Mouse (Mus musculus): Measurements from ENCODE around the gene Alcam. TPM values are rescaled to one million over a fixed set of nuclear protein-coding genes. Genes with fewer than 3 reads are reported as not detected.

Gene Alcam
- polyA plus RNA-seq, 1 experiment from 2014 or later = 28.5 TPM

DNA sequence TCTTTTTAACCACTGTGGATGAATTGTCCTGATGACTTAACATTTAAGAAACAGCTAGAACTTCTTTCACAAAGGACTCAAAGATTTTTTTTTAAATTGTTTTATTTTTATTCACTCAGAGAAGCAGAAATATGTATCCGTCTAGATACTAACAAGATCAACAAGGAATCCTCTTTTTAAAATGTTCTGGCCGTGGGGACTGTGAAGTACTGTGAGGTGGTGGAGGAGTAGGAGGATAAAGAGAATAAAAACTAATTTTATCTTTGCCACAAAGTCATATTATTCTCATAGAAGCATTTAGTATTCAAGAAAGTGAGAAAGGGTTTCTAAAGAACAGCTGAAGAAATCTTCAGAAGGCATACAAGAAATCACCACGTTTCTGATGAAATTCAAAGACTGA is 54.8 kb downstream of the Alcam start:
- Histone ChIP-seq H3K4me3 (no peak overlapping the region), H3K4me2 (replicated peaks) (no peak overlapping the region), H3K9me3 (no peaks in the 10 kb centered on the region), H3K4me1 (no peaks in the 10 kb centered on the region), H3K36me3 (no peaks in the 10 kb centered on the region), H3K27ac (no peak overlapping the region), H3K9ac (no peak overlapping the region), H3K27me3 (no peaks in the 10 kb centered on the region)
- 84% methylated on average over 3 of the region's 3 CpGs for WGBS
- ATAC-seq (ENCODE audit: low FRiP score, low read depth) = no peak

DNA sequence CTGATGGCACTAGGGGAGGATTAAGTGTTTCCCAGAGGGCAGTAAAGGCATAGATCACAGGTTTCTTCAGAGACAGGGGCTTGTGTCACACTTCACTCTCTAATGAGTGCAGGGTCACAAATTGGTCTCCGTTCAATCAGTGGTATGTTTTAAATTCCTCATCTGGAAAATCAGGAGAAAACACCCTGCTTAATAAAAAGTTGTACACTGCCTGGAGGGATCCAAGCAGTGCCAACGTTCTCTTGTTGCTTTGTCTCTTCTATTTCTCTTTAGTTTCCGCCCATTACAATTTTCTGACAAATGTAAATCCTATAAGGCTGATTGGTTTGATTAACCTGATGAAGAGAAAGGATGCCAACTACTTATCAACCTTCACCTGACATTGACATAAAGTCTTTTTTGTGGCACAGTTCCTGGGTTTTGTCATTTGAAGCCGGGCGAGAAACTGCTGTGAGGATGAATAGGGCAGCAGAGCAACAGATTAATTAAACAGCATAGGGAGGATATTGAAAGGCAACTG is 67.0 kb downstream of the Alcam start:
- Histone ChIP-seq H3K27me3 (no peaks in the 10 kb centered on the region), H3K4me3 (no peak overlapping the region), H3K9me3 (no peaks in the 10 kb centered on the region), H3K4me1 (peaks cover 9% of the 10 kb centered on the region), H3K27ac (no peak overlapping the region), H3K4me2 (replicated peaks) (no peak overlapping the region), H3K36me3 (no peaks in the 10 kb centered on the region), H3K9ac (no peak overlapping the region)
- ATAC-seq (ENCODE audit: low FRiP score, low read depth) = no peak
- WGBS = 54% methylated on average over 5 of the region's 5 CpGs

DNA sequence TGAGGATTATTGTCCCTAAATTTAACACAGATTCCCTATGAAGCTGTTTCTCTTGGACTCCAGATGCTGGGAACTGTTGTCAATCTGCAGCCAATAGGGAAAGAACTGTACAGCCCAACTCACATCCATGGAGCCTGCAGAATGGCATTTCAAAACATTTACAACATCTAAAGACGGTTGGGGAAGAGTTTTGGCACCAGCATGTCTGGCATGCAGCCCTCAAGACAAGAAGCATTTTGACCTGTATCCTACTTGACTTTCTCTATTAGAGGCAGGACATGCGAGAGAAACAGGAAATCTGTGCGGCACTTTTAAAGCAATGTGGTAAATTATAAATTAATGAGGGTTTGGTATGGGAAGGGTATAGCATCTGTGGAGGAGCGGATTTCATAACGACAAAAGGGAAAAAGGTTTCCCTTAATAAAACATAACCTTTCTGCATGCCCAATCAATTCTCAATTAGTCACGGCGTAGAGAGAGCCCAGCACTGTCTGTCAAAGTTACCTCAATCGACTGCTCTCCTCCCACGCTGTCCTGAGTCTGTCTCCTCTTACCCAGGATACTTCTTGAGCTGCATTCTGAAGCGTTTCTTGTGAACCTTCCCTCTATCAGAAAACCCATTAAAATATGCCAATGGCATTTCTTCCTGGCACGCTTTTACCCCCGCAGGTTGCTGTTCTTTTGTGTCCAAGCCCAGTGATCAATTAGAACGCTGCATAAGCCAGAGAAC is 70.3 kb downstream of the Alcam start:
- ATAC-seq (ENCODE audit: low FRiP score, low read depth) = no peak; the same call in 1 of the 2 replicates
- H3K9me3 ChIP-seq = no peaks in the 10 kb centered on the region
- H3K27me3 ChIP-seq = no peaks in the 10 kb centered on the region
- H3K27ac ChIP-seq = no peak overlapping the region; the same call in 1 of the 2 replicates
- no peaks in the 10 kb centered on the region for H3K36me3 ChIP-seq
- peaks cover 9% of the 10 kb centered on the region for H3K4me1 ChIP-seq
- H3K4me2 ChIP-seq (replicated peaks) = peak overlapping the region; percentile 19; the same call in 1 of the 2 replicates
- H3K4me3 ChIP-seq = no peak overlapping the region
- no peak overlapping the region for H3K9ac ChIP-seq
- 31% methylated on average over 13 of the region's 13 CpGs for WGBS

DNA sequence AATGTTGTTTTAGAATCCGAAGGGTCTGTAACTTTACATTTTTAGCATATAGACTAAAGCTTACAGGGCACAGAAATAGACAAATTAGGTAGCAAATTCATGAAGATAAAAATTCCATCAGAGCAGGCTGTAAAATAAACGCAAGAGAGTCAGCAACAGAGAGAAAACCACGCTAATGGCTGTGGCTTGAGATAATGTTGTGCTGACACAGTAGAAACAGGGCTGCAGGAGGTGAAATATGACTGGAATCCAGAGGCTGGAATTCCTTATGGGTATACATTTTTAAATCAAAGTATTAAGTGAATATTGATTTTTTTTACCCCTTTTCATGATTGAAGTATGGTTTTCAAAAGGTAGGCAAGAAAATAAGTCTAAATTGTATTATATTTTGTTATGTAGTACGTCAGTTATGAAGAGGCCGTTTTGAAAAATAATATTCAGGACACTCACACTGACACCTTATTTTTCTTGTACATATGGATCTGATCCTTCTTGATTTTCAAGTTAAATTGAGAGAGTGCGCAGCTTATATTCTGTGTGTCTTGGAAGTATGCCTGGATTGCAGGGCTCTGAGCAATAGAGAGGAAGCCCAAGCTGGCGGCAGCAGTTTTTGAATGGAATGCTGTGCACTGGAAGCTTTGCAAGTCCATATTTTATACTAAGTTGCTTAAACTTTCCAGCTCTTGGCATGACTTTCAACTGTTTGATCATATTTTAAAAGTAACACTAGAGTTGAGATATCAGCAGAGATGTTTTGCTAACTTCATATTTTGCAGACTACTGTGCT is 74.9 kb downstream of the Alcam start:
- WGBS = 48% methylated on average over 7 of the region's 7 CpGs
- H3K4me1 ChIP-seq = peaks cover 9% of the 10 kb centered on the region
- H3K9ac ChIP-seq = no peak overlapping the region
- H3K4me3 ChIP-seq = no peak overlapping the region
- ATAC-seq (ENCODE audit: low FRiP score, low read depth) = peak; percentile 57; the same call in 1 of the 2 replicates
- H3K27ac ChIP-seq = no peak overlapping the region
- H3K27me3 ChIP-seq = no peaks in the 10 kb centered on the region
- H3K4me2 ChIP-seq (replicated peaks) = no peak overlapping the region
- H3K9me3 ChIP-seq = no peaks in the 10 kb centered on the region
- no peaks in the 10 kb centered on the region for H3K36me3 ChIP-seq

- 93% methylated on average over 2 of the region's 2 CpGs for WGBS
- H3K9me3 ChIP-seq = no peaks in the 10 kb centered on the region
- no peak overlapping the region for H3K4me3 ChIP-seq
- ATAC-seq (ENCODE audit: low FRiP score, low read depth) = no peak
- no peaks in the 10 kb centered on the region for H3K4me1 ChIP-seq
- H3K27me3 ChIP-seq = no peaks in the 10 kb centered on the region
- no peak overlapping the region for H3K27ac ChIP-seq
- H3K4me2 ChIP-seq (replicated peaks) = no peak overlapping the region
- no peak overlapping the region for H3K9ac ChIP-seq
- no peaks in the 10 kb centered on the region for H3K36me3 ChIP-seq
Measured at GRCm38 (mm10) chr16:52376827-52377226, 77.0 kb downstream of the Alcam start.

GRCm38 (mm10) chr16:52371956-52372355 is 81.9 kb downstream of the Alcam start:
- no peak for ATAC-seq (ENCODE audit: low FRiP score, low read depth)
- WGBS = 85% methylated on average over 2 of the region's 2 CpGs
- H3K4me1 ChIP-seq = no peaks in the 10 kb centered on the region

DNA sequence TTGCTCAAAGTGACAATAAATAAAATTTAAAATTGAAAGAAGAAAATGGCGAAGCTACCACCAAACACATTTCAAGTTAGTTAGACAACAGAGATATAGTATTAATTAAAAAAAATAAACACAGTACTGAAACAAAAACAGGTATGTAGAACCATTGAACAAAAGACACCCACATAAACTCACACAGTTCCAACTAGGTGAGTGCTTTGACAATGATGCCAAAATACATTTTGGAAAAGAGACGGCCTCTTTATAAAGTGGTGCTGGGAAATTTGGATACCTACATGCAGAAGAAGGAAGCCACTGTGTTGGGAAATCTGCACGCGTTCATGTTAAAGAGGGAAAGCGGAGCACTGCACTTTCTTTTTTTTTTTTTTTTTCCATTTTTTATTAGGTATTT is 85.4 kb downstream of the Alcam start:
- Histone ChIP-seq H3K27me3 (no peaks in the 10 kb centered on the region), H3K4me3 (no peak overlapping the region), H3K36me3 (no peaks in the 10 kb centered on the region), H3K9me3 (no peaks in the 10 kb centered on the region), H3K9ac (no peak overlapping the region), H3K27ac (no peak overlapping the region), H3K4me2 (replicated peaks) (no peak overlapping the region), H3K4me1 (no peaks in the 10 kb centered on the region)
- no peak for ATAC-seq (ENCODE audit: low FRiP score, low read depth)
- 93% methylated on average over 5 of the region's 5 CpGs for WGBS

More at GRCm38 (mm10) chr16:52371956-52372355, 81.9 kb downstream of the Alcam start:
- Histone ChIP-seq H3K27ac (no peak overlapping the region), H3K27me3 (no peaks in the 10 kb centered on the region), H3K4me2 (replicated peaks) (no peak overlapping the region), H3K36me3 (no peaks in the 10 kb centered on the region), H3K9me3 (no peaks in the 10 kb centered on the region), H3K9ac (no peak overlapping the region), H3K4me3 (no peak overlapping the region)

GRCm38 (mm10) chr16:52366915-52367314 is 87.0 kb downstream of the Alcam start:
- H3K4me2 ChIP-seq (replicated peaks) = no peak overlapping the region
- H3K27me3 ChIP-seq = no peaks in the 10 kb centered on the region
- no peak overlapping the region for H3K4me3 ChIP-seq
- H3K36me3 ChIP-seq = no peaks in the 10 kb centered on the region
- 87% methylated on average over 4 of the region's 4 CpGs for WGBS
- H3K27ac ChIP-seq = no peak overlapping the region
- no peak overlapping the region for H3K9ac ChIP-seq
- H3K4me1 ChIP-seq = no peaks in the 10 kb centered on the region
- H3K9me3 ChIP-seq = no peaks in the 10 kb centered on the region
- ATAC-seq (ENCODE audit: low FRiP score, low read depth) = no peak

DNA sequence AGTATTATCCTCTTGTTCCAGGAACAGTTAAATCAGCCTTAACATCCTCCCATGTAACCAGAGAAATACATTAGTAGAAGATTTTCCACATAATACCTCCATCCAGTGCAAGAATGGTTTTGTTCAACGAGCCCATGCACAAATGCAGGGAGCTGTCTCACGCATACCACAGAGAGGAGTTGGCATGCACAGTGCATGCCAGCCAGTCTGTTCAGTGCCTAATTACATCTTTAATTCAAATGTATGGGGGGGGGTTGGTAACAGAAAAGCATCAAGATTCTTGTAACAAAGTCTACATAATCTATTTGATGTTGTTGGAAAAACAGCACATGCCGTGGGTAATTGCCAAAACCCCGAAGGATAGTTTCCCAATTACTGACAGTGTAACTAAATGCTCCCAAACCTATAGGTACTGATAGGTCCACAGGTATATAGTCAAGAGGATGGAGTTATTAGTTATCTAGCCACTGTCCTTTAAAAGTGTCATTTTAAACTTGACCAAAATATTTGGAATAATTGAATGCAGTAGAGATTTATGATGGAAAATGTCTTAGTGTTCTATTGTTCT is 89.8 kb downstream of the Alcam start:
- H3K36me3 ChIP-seq = no peaks in the 10 kb centered on the region
- no peaks in the 10 kb centered on the region for H3K9me3 ChIP-seq
- no peak overlapping the region for H3K4me3 ChIP-seq
- H3K27me3 ChIP-seq = no peaks in the 10 kb centered on the region
- no peak overlapping the region for H3K9ac ChIP-seq
- ATAC-seq (ENCODE audit: low FRiP score, low read depth) = no peak
- WGBS = 81% methylated on average over 4 of the region's 4 CpGs
- H3K4me1 ChIP-seq = peaks cover 2% of the 10 kb centered on the region; the same call in 1 of the 2 replicates
- no peak overlapping the region for H3K4me2 ChIP-seq (replicated peaks)
- H3K27ac ChIP-seq = no peak overlapping the region

- Histone ChIP-seq H3K36me3 (no peaks in the 10 kb centered on the region), H3K4me2 (replicated peaks) (no peak overlapping the region), H3K4me3 (no peak overlapping the region), H3K9me3 (no peaks in the 10 kb centered on the region), H3K27me3 (no peaks in the 10 kb centered on the region), H3K4me1 (no peaks in the 10 kb centered on the region), H3K9ac (no peak overlapping the region), H3K27ac (no peak overlapping the region)
- WGBS = 92% methylated on average over 2 of the region's 2 CpGs
- ATAC-seq (ENCODE audit: low FRiP score, low read depth) = no peak
Measured at GRCm38 (mm10) chr16:52343467-52344033, 110.3 kb downstream of the Alcam start.

GRCm38 (mm10) chr16:52342694-52343466 is 111.0 kb downstream of the Alcam start:
- H3K9me3 ChIP-seq = no peaks in the 10 kb centered on the region
- no peak for ATAC-seq (ENCODE audit: low FRiP score, low read depth)
- no peak overlapping the region for H3K4me2 ChIP-seq (replicated peaks)
- H3K4me1 ChIP-seq = no peaks in the 10 kb centered on the region
- no peaks in the 10 kb centered on the region for H3K36me3 ChIP-seq
- H3K27me3 ChIP-seq = no peaks in the 10 kb centered on the region
- no peak overlapping the region for H3K27ac ChIP-seq
- H3K4me3 ChIP-seq = no peak overlapping the region
- H3K9ac ChIP-seq = no peak overlapping the region
- 80% methylated on average over 8 of the region's 8 CpGs for WGBS

All from limb, embryonic 13.5 days (tissue).